ENCODE assay signal across 10 mouse cellular contexts in the genomic region with DNA sequence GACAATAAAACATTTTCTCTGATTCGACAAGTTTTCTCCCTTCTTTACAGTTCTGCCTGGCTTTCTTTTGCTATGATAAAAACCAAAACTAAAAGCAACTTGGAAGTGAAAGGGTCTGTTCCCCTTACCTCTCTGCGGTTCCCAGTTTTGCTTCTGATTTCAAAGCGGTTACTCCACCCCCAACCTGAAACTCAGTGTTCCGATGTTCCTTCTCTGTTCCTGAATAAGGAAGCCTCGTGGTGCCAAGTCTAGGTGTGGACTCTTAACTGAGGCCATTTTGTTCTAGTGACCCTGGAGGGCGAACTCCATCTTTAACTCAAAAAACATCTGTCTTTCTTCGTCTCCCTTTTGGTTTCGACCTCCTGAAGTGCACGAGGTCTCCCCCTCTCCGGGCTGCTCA. TPM values are rescaled to one million over a fixed set of nuclear protein-coding genes. Genes with fewer than 3 reads are reported as not detected.
A peak's percentile ranks its signal among the peaks of the same experiment; 100 is the strongest.
DNase-seq lines count a peak whose midpoint lies in the region; ATAC-seq and TF ChIP-seq lines count a peak whose summit lies in the region.
"Had no signal": no experiment of that assay in that cellular context is flagged by ENCODE, and none has a peak within 500 bp of the region (broad histone marks: within the 10 kb centered on the region; RNA-seq: fewer than 3 reads in every experiment).

No protein-coding gene starts in this region.

- intact Hi-C loops in gastrocnemius, adult 2 months (cut with DNase I), result no loop called here

- H3K27ac ChIP-seq in gastrocnemius, adult 2 months, result peak overlapping the region; percentile 60
- H3K27ac ChIP-seq in limb, embryonic 12.5 days, result no peak overlapping the region
- H3K27ac ChIP-seq in limb, embryonic 10.5 days, result no peak overlapping the region
- peak overlapping the region; percentile 54; the same call in 1 of the 2 replicates for H3K27ac ChIP-seq in intestine, postnatal 0 days (ENCODE audit: low read depth, low read length)
- H3K27ac ChIP-seq in stomach, embryonic 14.5 days (ENCODE audit: low read length), result no peak overlapping the region
- H3K27ac ChIP-seq: liver, embryonic 13.5 days had no signal

- no peaks in the 10 kb centered on the region for H3K36me3 ChIP-seq in limb, embryonic 12.5 days
- no peaks in the 10 kb centered on the region for H3K36me3 ChIP-seq in limb, embryonic 10.5 days
- H3K36me3 ChIP-seq in intestine, postnatal 0 days (ENCODE audit: control insufficient read depth, insufficient read depth), result no peaks in the 10 kb centered on the region
- H3K36me3 ChIP-seq in stomach, embryonic 14.5 days (ENCODE audit: control insufficient read depth, insufficient read depth, low read length), result no peaks in the 10 kb centered on the region
- H3K36me3 ChIP-seq: liver, embryonic 13.5 days had no signal

- H3K4me2 ChIP-seq in limb, embryonic 12.5 days, result peak overlapping the region; percentile 24; the same call in 1 of the 2 replicates
- H3K4me2 ChIP-seq in intestine, postnatal 0 days (replicated peaks; ENCODE audit: low read depth), result peak overlapping the region; percentile 52
- H3K4me2 ChIP-seq in stomach, embryonic 14.5 days (replicated peaks; ENCODE audit: low read depth, low read length), result peak overlapping the region; percentile 7; the same call in 1 of the 2 replicates
- H3K4me2 ChIP-seq: liver, embryonic 13.5 days had no signal

- peaks cover 20% of the 10 kb centered on the region for H3K4me1 ChIP-seq in limb, embryonic 12.5 days (replicated peaks)
- H3K4me1 ChIP-seq in limb, embryonic 10.5 days, result peaks cover 35% of the 10 kb centered on the region
- H3K4me1 ChIP-seq in intestine, postnatal 0 days (replicated peaks; ENCODE audit: control insufficient read depth, insufficient read depth, low read length), result 0 out of 2 replicates have a peak, but pooled peaks cover 8% of the 10 kb centered on the region
- H3K4me1 ChIP-seq in stomach, embryonic 14.5 days (ENCODE audit: control insufficient read depth, insufficient read depth, low read length), result peaks cover 16% of the 10 kb centered on the region
- H3K4me1 ChIP-seq: liver, embryonic 13.5 days had no signal

- no peaks in the 10 kb centered on the region for H3K9me3 ChIP-seq in limb, embryonic 12.5 days
- no peaks in the 10 kb centered on the region for H3K9me3 ChIP-seq in limb, embryonic 10.5 days (replicated peaks)
- H3K9me3 ChIP-seq in intestine, postnatal 0 days (ENCODE audit: control insufficient read depth), result no peaks in the 10 kb centered on the region
- no peaks in the 10 kb centered on the region for H3K9me3 ChIP-seq in stomach, embryonic 14.5 days (ENCODE audit: control insufficient read depth, low read depth, low read length)
- H3K9me3 ChIP-seq: liver, embryonic 13.5 days had no signal

- WGBS in limb, embryonic 12.5 days, result 54% methylated on average over 10 of the region's 10 CpGs
- WGBS in limb, embryonic 10.5 days, result 70% methylated on average over 10 of the region's 10 CpGs
- 45% methylated on average over 10 of the region's 10 CpGs for WGBS in intestine, postnatal 0 days
- 49% methylated on average over 10 of the region's 10 CpGs for WGBS in stomach, embryonic 14.5 days

- no peak overlapping the region for H3K9ac ChIP-seq in limb, embryonic 12.5 days (replicated peaks)
- H3K9ac ChIP-seq in intestine, postnatal 0 days (ENCODE audit: low read depth, low read length), result peak overlapping the region; percentile 31; the same call in 1 of the 2 replicates
- H3K9ac ChIP-seq in stomach, embryonic 14.5 days (replicated peaks; ENCODE audit: low read depth, low read length), result no peak overlapping the region
- H3K9ac ChIP-seq: liver, embryonic 13.5 days had no signal

- peak overlapping the region; percentile 59 for H3K4me3 ChIP-seq in gastrocnemius, adult 2 months
- H3K4me3 ChIP-seq in limb, embryonic 12.5 days (replicated peaks), result no peak overlapping the region
- H3K4me3 ChIP-seq in limb, embryonic 10.5 days, result no peak overlapping the region
- H3K4me3 ChIP-seq in intestine, postnatal 0 days (ENCODE audit: low read depth, low read length), result peak overlapping the region; percentile 22
- H3K4me3 ChIP-seq in stomach, embryonic 14.5 days (ENCODE audit: low read depth, low read length), result no peak overlapping the region
- H3K4me3 ChIP-seq: liver, embryonic 13.5 days had no signal

- no peak for TF ChIP-seq CTCF in gastrocnemius, adult 2 months (IDR thresholded peaks at IDR 0.05)
- TF ChIP-seq CTCF in intestine, postnatal 0 days (IDR thresholded peaks at IDR 0.05; ENCODE audit: low read depth), result no peak

- no peak for ATAC-seq in limb, embryonic 12.5 days (ENCODE audit: insufficient number of reproducible peaks, insufficient read depth, low FRiP score, low TSS enrichment, low read depth)
- ATAC-seq in intestine, postnatal 0 days, result peak; percentile 68
- no peak for ATAC-seq in stomach, embryonic 14.5 days (ENCODE audit: insufficient number of reproducible peaks, insufficient read depth, low FRiP score, low read depth)
- ATAC-seq: inflammation-experienced regulatory T-cells, adult 6 months had no signal

- DNase-seq in gastrocnemius, adult 2 months, result no peak
- no peak for DNase-seq in gastrocnemius, postnatal 25 days
- DNase-seq in limb, embryonic 10.5 days (ENCODE audit: low spot score), result no peak
- no peak for DNase-seq in natural killer cell, adult 2 months (ENCODE audit: low spot score in 2 of 2)
- DNase-seq in cerebellum, postnatal 4 days (ENCODE audit: low spot score in 2 of 2), result no peak
- DNase-seq: liver, embryonic 13.5 days had no signal

- H3K27me3 ChIP-seq in limb, embryonic 12.5 days, result no peaks in the 10 kb centered on the region; the same call in 1 of the 2 replicates
- H3K27me3 ChIP-seq in limb, embryonic 10.5 days (ENCODE audit: low read depth, poor library complexity, severe bottlenecking), result no peaks in the 10 kb centered on the region
- H3K27me3 ChIP-seq in intestine, postnatal 0 days (replicated peaks; ENCODE audit: control insufficient read depth, insufficient read depth, low read length), result no peaks in the 10 kb centered on the region
- no peaks in the 10 kb centered on the region for H3K27me3 ChIP-seq in stomach, embryonic 14.5 days (ENCODE audit: control insufficient read depth, insufficient read depth, low read length)
- H3K27me3 ChIP-seq: liver, embryonic 13.5 days had no signal

RNA-seq across cellular contexts. Expression of a gene that starts 54.4 kb away (rescaled TPM):
- total RNA-seq in gastrocnemius, adult 2 months (2021), result 1 to 10 TPM; 2.1 to 4.0 TPM
- 1 to 10 TPM; 3.2 to 3.4 TPM for total RNA-seq in gastrocnemius, postnatal 25 days (2021)
- polyA plus RNA-seq in limb, embryonic 12.5 days (2016; fragmentation: Nextera tagmentation; extraction: Ambion mirVana), result 22.3 and 23.1 TPM in 2 replicates
- polyA plus RNA-seq in limb, embryonic 10.5 days (2016; fragmentation: Nextera tagmentation; extraction: Ambion mirVana), result 25.9 and 26.9 TPM in 2 replicates
- polyA plus RNA-seq in intestine, postnatal 0 days (2015; fragmentation: Nextera tagmentation; extraction: Ambion mirVana), result 6.1 and 6.2 TPM in 2 replicates
- 22.4 and 24.3 TPM in 2 replicates for polyA plus RNA-seq in stomach, embryonic 14.5 days (2014; fragmentation: Nextera tagmentation; extraction: Ambion mirVana)

Comparison
In these comparisons a context has a peak if more than half of its experiments do, and no peak if none do; other contexts are left out.
1. H3K27ac ChIP-seq: peak in gastrocnemius, adult 2 months (single experiment) and intestine, postnatal 0 days (single experiment); none in limb, embryonic 12.5 days (single experiment), limb, embryonic 10.5 days (single experiment) and stomach, embryonic 14.5 days (single experiment).
2. H3K4me3 ChIP-seq: peak in gastrocnemius, adult 2 months (single experiment) and intestine, postnatal 0 days (single experiment); none in limb, embryonic 12.5 days (single experiment), limb, embryonic 10.5 days (single experiment) and stomach, embryonic 14.5 days (single experiment).
3. Peak in every context shown above with its lines, with median percentiles within 50 percentile points of each other: H3K4me2 ChIP-seq.